Mouse (Mus musculus) cerebellum, adult 2 months (tissue): ENCODE measurements at regions not wholly inside any gene's neighbourhood (a gene's known extent, or its start where the extent isn't known, plus 50 kb on each side); places are given as distances from the start of the nearest gene placed in this dataset.
A peak's percentile ranks its signal among the peaks of the same experiment; 100 is the strongest.
"Not testable (repeated sequence)": the region's sequence is repeated elsewhere in the genome, so short reads cannot be mapped to it uniquely, and the experiment has no call there.

Experiments
- DNase-seq, 2 experiments: peaks; one replicate each; pipeline ENCODE4 v3.0.0; 2021
- H3K27ac ChIP-seq: fragments of 200-500 bp; 2 replicates; pipeline ENCODE4 v1.5.1; 2012; ENCODE audit warnings: low read length, control low read depth, inconsistent platforms; ENCODE audit not compliant: insufficient read depth
- H3K27me3 ChIP-seq: fragments of 200-500 bp; 2 replicates; pipeline ENCODE4 v1.6.1; 2012; ENCODE audit warnings: inconsistent platforms, mild to moderate bottlenecking, low read length, moderate library complexity; ENCODE audit not compliant: control insufficient read depth, insufficient read depth
- H3K4me1 ChIP-seq: fragments of 200-500 bp; 2 replicates; pipeline ENCODE4 v1.6.1; 2011; ENCODE audit warnings: low read length; ENCODE audit not compliant: control insufficient read depth, insufficient read depth
- H3K4me3 ChIP-seq: fragments of 200-500 bp; replicated peaks from 2 replicates; pipeline ENCODE3; 2011; ENCODE audit warnings: mild to moderate bottlenecking, low read depth, low read length, control low read depth; ENCODE audit not compliant: insufficient read depth
- CTCF ChIP-seq: fragments of 200-500 bp; IDR thresholded peaks from 2 replicates; pipeline ENCODE4 v1.5.1; 2011; ENCODE audit warnings: low read depth, mild to moderate bottlenecking, control low read depth, low read length, moderate library complexity, borderline replicate concordance; ENCODE audit not compliant: insufficient read depth
- POLR2A ChIP-seq: fragments of 200-500 bp; IDR thresholded peaks from 2 replicates; pipeline ENCODE4 v1.6.1; 2011; ENCODE audit warnings: low read length, control low read depth, borderline replicate concordance; ENCODE audit not compliant: insufficient read depth
- WGBS: fragments of 180-500 bp; shearing (Covaris S2); methylation state at CpG from one replicate; pipeline ENCODE4 v1.1.7; 2018; 5-methylcytosine and 5-hydroxymethylcytosine counted together

DNA sequence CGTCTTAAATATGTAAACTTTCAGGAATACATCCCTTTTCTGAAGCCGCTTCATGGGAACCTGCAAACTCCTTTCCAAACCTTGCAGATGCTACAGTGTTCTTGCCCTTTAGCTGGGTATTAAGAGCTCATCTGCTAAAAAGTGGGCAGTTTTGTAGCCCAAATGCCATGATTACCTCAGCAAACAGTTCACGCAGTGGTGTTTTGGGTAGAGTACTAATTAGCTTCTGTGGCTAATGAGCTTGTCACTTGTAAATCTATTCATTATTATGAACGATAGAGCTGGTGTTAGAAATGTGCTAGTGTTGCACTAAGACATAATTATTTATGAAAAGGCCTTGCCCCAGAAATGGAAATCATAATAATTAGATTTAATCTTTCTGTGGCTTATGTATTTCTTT lies 506.1 kb upstream of the Ccng1 start:
- no peak overlapping the region for H3K27ac ChIP-seq
- no peak for DNase-seq
- WGBS, result 83% methylated on average over 4 of the region's 4 CpGs
- H3K4me3 ChIP-seq, result no peak overlapping the region
- no peaks in the 10 kb centered on the region for H3K27me3 ChIP-seq
- TF ChIP-seq CTCF (no peak), POLR2A (no peak)
- H3K4me1 ChIP-seq, result no peaks in the 10 kb centered on the region

DNA sequence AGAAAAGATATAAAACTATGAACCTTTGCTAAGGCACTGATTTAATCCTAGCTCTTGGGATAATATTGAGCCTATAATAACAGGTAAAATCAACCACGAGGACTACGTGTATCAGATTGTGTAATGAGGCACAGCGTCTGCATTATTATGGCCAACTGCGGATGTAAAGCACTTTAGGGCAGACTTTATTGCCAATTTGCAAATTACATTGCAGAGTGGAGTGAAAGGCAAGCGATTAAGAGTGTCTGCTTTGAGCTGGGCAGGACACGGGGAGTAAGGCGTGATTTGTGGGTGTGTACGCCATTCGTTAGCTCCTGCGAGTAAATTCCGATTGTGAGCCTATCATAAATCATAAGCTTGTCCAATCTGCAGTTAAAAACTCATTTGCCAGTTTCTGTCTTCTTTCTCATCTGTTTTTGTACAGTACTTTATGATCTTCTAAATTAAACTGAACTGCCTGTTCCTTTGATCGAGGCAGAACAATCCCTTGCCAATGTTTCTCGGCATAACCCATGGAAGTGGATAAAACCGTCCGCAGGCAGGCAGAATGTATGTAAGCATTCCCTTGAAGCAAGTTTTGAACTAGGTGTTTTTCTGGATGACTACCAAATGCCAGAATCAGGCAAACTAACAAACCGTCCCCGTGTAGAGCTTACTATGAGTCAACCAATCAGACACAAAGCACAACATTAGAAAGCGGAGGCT lies 505.0 kb upstream of the Ccng1 start:
- H3K4me1 ChIP-seq, result no peaks in the 10 kb centered on the region
- no peak overlapping the region for H3K27ac ChIP-seq
- 94% methylated on average over 18 of the region's 18 CpGs for WGBS
- H3K4me3 ChIP-seq, result no peak overlapping the region
- DNase-seq, result no peak
- H3K27me3 ChIP-seq, result no peaks in the 10 kb centered on the region
- no peak for TF ChIP-seq POLR2A
- TF ChIP-seq CTCF, result no peak

DNA sequence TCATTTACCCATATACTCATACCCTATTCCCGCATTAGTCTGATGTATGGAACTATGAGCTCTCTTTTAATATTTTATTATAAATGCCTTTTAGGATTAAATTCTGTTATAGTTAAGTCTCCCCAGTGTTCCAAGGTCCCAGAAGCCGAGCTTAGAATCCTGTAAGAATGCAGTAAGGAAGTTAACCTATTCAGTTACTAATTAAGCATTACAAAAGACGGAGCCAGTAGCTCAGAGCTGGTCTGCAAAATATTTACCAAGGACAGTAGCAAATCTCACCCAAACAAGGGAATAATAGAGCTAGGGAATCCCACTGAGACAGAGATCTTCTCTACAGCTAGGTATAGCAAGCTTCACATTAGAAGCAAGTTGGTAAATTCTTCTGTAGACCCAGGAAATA lies 459.4 kb upstream of the Ccng1 start:
- H3K27ac ChIP-seq, H3K27me3 ChIP-seq, H3K4me1 ChIP-seq, H3K4me3 ChIP-seq, DNase-seq: not testable (repeated sequence)
- WGBS, result 74% methylated on average over 3 of the region's 3 CpGs

DNA sequence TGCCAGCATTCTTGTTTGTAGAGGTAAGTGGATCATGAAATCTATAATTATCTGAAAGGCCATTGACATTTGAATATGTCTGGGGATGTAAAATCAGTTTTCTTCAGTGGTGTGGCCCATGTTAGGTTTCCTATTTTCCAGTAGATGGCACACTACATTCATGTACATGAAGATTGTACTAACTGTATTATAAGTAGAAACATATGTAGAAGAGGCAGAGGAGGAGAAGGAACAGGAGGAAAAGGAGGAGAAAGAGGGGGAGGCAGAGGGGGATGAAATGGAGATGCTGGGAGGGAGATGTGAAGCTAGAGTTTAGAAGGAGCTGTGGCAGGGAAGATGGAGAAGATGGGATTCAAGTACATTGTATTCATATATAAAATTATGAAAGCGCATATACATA lies 447.1 kb upstream of the Ccng1 start:
- Histone ChIP-seq H3K4me1 (no peaks in the 10 kb centered on the region), H3K27ac (no peak overlapping the region), H3K27me3 (no peaks in the 10 kb centered on the region), H3K4me3 (no peak overlapping the region)
- DNase-seq, result no peak
- WGBS, result 100% methylated on average over 1 of the region's 1 CpGs
- TF ChIP-seq POLR2A (no peak), CTCF (peak; percentile 18; the same call in 1 of the 2 replicates)

DNA sequence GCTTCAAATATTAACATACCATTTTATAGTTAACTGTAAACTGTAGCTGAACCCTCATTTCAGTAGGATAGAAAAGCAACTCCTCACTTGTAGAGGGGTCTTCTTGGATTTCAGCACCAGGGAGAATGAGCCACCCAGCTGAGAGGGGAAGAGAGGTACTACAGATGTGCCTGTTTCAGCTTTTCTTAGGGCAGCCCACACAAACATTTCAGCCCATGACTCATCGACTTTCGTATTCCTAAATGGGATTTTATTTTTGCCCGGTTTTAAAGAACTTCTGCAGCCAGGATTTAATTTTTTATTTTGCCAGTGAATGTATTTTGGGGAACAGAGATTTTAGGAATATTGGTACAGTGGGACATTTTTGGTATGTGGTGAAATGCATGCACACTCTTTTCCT lies 438.9 kb upstream of the Ccng1 start:
- Histone ChIP-seq H3K4me3 (no peak overlapping the region), H3K27me3 (no peaks in the 10 kb centered on the region), H3K27ac (no peak overlapping the region), H3K4me1 (no peaks in the 10 kb centered on the region; the same call in 1 of the 2 replicates)
- 89% methylated on average over 3 of the region's 3 CpGs for WGBS
- no peak for DNase-seq
- no peak for TF ChIP-seq CTCF
- no peak for TF ChIP-seq POLR2A

DNA sequence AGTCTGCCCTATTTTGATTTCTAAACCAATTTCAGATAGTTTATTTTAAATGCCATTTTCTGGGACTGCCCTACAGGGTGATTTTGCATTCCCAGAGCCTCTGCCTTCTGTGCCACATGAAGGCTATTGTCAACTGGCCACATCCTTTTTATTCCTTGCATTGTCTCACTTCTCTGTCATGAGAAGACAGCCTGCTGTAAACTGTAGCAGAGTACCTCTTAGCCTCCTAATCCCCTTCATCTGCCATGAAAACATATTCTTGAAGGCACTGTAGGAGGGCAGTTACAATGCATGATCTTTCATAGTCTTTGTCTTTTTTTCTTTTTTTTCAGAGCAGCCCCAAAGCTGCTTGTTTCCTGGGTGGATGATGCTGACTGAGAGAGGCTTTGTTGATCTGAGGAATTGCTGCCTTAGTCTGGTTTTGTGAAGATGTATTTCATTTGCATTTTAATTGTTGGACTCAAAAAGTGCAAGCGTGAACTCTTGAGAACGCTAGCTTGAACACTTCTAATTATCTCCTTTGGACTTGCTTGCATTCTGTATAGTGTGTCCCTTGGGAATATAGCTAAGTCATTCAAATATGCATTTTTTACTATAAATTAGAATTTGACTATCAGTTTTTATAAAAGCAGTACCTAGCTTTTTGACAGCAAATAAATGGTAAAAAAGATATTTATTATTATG lies 405.5 kb upstream of the Ccng1 start:
- WGBS, result 86% methylated on average over 2 of the region's 2 CpGs
- Histone ChIP-seq H3K27me3 (no peaks in the 10 kb centered on the region), H3K4me3 (no peak overlapping the region), H3K27ac (no peak overlapping the region), H3K4me1 (peaks cover 7% of the 10 kb centered on the region; the same call in 1 of the 2 replicates)
- peak in 1 of 2 experiments; percentile 29 for DNase-seq
- TF ChIP-seq CTCF, result no peak
- TF ChIP-seq POLR2A, result no peak

DNA sequence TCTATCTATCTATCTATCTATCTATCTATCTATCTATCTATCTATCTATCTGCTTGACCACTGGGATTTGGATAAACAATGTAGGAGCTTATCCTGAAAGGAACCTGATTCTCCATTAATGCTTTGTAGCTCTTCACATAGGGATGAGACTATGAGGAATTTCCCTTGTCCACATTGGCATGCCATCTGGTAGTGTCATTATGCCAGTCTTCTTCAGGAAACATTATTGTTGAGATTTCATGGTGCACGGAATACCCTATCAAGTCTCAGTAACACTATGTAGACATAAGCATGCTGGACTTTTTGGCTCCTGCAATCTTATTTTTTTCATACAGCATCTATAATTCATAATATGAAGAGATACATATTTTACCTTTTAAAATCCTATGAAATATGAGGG lies 404.8 kb upstream of the Ccng1 start:
- Histone ChIP-seq H3K4me1 (peaks cover 7% of the 10 kb centered on the region; the same call in 1 of the 2 replicates), H3K4me3 (no peak overlapping the region), H3K27me3 (no peaks in the 10 kb centered on the region), H3K27ac (no peak overlapping the region)
- peak; percentile 18 to 78 for DNase-seq
- 22% methylated on average over 1 of the region's 1 CpGs for WGBS
- TF ChIP-seq POLR2A, result no peak
- no peak for TF ChIP-seq CTCF
